Mouse (Mus musculus): ENCODE measurements around the gene Slc5a1. TPM values are rescaled to one million over a fixed set of nuclear protein-coding genes. Genes with fewer than 3 reads are reported as not detected.

Slc5a1 gene
- polyA plus RNA-seq, 1 experiment from 2014 or later = 0.13 TPM

GRCm38 (mm10) chr5:33104876-33105275 is 857 bp downstream of the Slc5a1 start:
- Histone ChIP-seq H3K4me2 (ENCODE audit: low read depth, low read length) (no peak overlapping the region), H3K9ac (ENCODE audit: low read length) (no peak overlapping the region), H3K27ac (ENCODE audit: low read length) (no peak overlapping the region), H3K9me3 (ENCODE audit: control insufficient read depth, low read length) (no peaks in the 10 kb centered on the region), H3K4me3 (ENCODE audit: low read length) (no peak overlapping the region), H3K36me3 (ENCODE audit: control insufficient read depth, insufficient read depth, low read length) (no peaks in the 10 kb centered on the region), H3K4me1 (replicated peaks; ENCODE audit: control insufficient read depth, insufficient read depth, low read length) (no peaks in the 10 kb centered on the region), H3K27me3 (ENCODE audit: control insufficient read depth, insufficient read depth, low read depth, low read length) (peaks cover 12% of the 10 kb centered on the region)
- no peak for ATAC-seq (ENCODE audit: low read depth)
- 27% methylated on average over 1 of the region's 1 CpGs for WGBS

GRCm38 (mm10) chr5:33105660-33106059 is 1.6 kb downstream of the Slc5a1 start:
- no peak overlapping the region for H3K4me2 ChIP-seq (ENCODE audit: low read depth, low read length)
- H3K9ac ChIP-seq (ENCODE audit: low read length) = no peak overlapping the region
- no peak overlapping the region for H3K4me3 ChIP-seq (ENCODE audit: low read length)
- no peak overlapping the region for H3K27ac ChIP-seq (ENCODE audit: low read length)
- no peaks in the 10 kb centered on the region for H3K4me1 ChIP-seq (replicated peaks; ENCODE audit: control insufficient read depth, insufficient read depth, low read length)
- 63% methylated on average over 6 of the region's 6 CpGs for WGBS
- ATAC-seq (ENCODE audit: low read depth) = no peak
- H3K9me3 ChIP-seq (ENCODE audit: control insufficient read depth, low read length) = no peaks in the 10 kb centered on the region
- peaks cover 12% of the 10 kb centered on the region for H3K27me3 ChIP-seq (ENCODE audit: control insufficient read depth, insufficient read depth, low read depth, low read length)
- no peaks in the 10 kb centered on the region for H3K36me3 ChIP-seq (ENCODE audit: control insufficient read depth, insufficient read depth, low read length)

GRCm38 (mm10) chr5:33107056-33107455 is 3.0 kb downstream of the Slc5a1 start:
- Histone ChIP-seq H3K27ac (ENCODE audit: low read length) (no peak overlapping the region), H3K9me3 (ENCODE audit: control insufficient read depth, low read length) (no peaks in the 10 kb centered on the region), H3K9ac (ENCODE audit: low read length) (no peak overlapping the region), H3K4me2 (ENCODE audit: low read depth, low read length) (no peak overlapping the region), H3K36me3 (ENCODE audit: control insufficient read depth, insufficient read depth, low read length) (no peaks in the 10 kb centered on the region), H3K4me3 (ENCODE audit: low read length) (no peak overlapping the region), H3K4me1 (replicated peaks; ENCODE audit: control insufficient read depth, insufficient read depth, low read length) (no peaks in the 10 kb centered on the region), H3K27me3 (ENCODE audit: control insufficient read depth, insufficient read depth, low read depth, low read length) (peaks cover 12% of the 10 kb centered on the region)
- WGBS = 62% methylated on average over 6 of the region's 6 CpGs
- ATAC-seq (ENCODE audit: low read depth) = no peak

GRCm38 (mm10) chr5:33107778-33108405 is 3.9 kb downstream of the Slc5a1 start:
- no peak overlapping the region for H3K4me3 ChIP-seq (ENCODE audit: low read length)
- ATAC-seq (ENCODE audit: low read depth) = no peak
- H3K27me3 ChIP-seq (ENCODE audit: control insufficient read depth, insufficient read depth, low read depth, low read length) = peaks cover 12% of the 10 kb centered on the region
- H3K4me1 ChIP-seq (replicated peaks; ENCODE audit: control insufficient read depth, insufficient read depth, low read length) = no peaks in the 10 kb centered on the region
- H3K27ac ChIP-seq (ENCODE audit: low read length) = no peak overlapping the region
- H3K4me2 ChIP-seq (ENCODE audit: low read depth, low read length) = no peak overlapping the region
- no peak overlapping the region for H3K9ac ChIP-seq (ENCODE audit: low read length)
- WGBS = 83% methylated on average over 14 of the region's 14 CpGs
- H3K36me3 ChIP-seq (ENCODE audit: control insufficient read depth, insufficient read depth, low read length) = no peaks in the 10 kb centered on the region
- H3K9me3 ChIP-seq (ENCODE audit: control insufficient read depth, low read length) = no peaks in the 10 kb centered on the region

GRCm38 (mm10) chr5:33121871-33122315 is 17.9 kb downstream of the Slc5a1 start:
- Histone ChIP-seq H3K9ac (ENCODE audit: low read length) (no peak overlapping the region), H3K4me1 (replicated peaks; ENCODE audit: control insufficient read depth, insufficient read depth, low read length) (no peaks in the 10 kb centered on the region), H3K9me3 (ENCODE audit: control insufficient read depth, low read length) (no peaks in the 10 kb centered on the region), H3K27me3 (ENCODE audit: control insufficient read depth, insufficient read depth, low read depth, low read length) (no peaks in the 10 kb centered on the region), H3K4me2 (ENCODE audit: low read depth, low read length) (no peak overlapping the region), H3K4me3 (ENCODE audit: low read length) (no peak overlapping the region), H3K36me3 (ENCODE audit: control insufficient read depth, insufficient read depth, low read length) (no peaks in the 10 kb centered on the region), H3K27ac (ENCODE audit: low read length) (no peak overlapping the region)
- WGBS = 40% methylated on average over 4 of the region's 4 CpGs
- peak; percentile 36; the same call in 1 of the 2 replicates for ATAC-seq (ENCODE audit: low read depth)

GRCm38 (mm10) chr5:33123658-33124057 is 19.6 kb downstream of the Slc5a1 start:
- no peaks in the 10 kb centered on the region for H3K9me3 ChIP-seq (ENCODE audit: control insufficient read depth, low read length)
- no peak for ATAC-seq (ENCODE audit: low read depth)
- 51% methylated on average over 3 of the region's 3 CpGs for WGBS
- no peak overlapping the region for H3K4me2 ChIP-seq (ENCODE audit: low read depth, low read length)
- H3K36me3 ChIP-seq (ENCODE audit: control insufficient read depth, insufficient read depth, low read length) = no peaks in the 10 kb centered on the region
- H3K4me1 ChIP-seq (replicated peaks; ENCODE audit: control insufficient read depth, insufficient read depth, low read length) = no peaks in the 10 kb centered on the region
- H3K4me3 ChIP-seq (ENCODE audit: low read length) = no peak overlapping the region
- H3K27me3 ChIP-seq (ENCODE audit: control insufficient read depth, insufficient read depth, low read depth, low read length) = no peaks in the 10 kb centered on the region
- H3K9ac ChIP-seq (ENCODE audit: low read length) = no peak overlapping the region
- H3K27ac ChIP-seq (ENCODE audit: low read length) = no peak overlapping the region

GRCm38 (mm10) chr5:33125318-33125717 is 21.3 kb downstream of the Slc5a1 start:
- no peaks in the 10 kb centered on the region for H3K36me3 ChIP-seq (ENCODE audit: control insufficient read depth, insufficient read depth, low read length)
- H3K27ac ChIP-seq (ENCODE audit: low read length) = no peak overlapping the region
- no peak overlapping the region for H3K4me3 ChIP-seq (ENCODE audit: low read length)
- WGBS = 85% methylated on average over 4 of the region's 4 CpGs
- no peak overlapping the region for H3K9ac ChIP-seq (ENCODE audit: low read length)
- no peaks in the 10 kb centered on the region for H3K9me3 ChIP-seq (ENCODE audit: control insufficient read depth, low read length)
- no peaks in the 10 kb centered on the region for H3K4me1 ChIP-seq (replicated peaks; ENCODE audit: control insufficient read depth, insufficient read depth, low read length)
- no peak for ATAC-seq (ENCODE audit: low read depth)
- no peaks in the 10 kb centered on the region for H3K27me3 ChIP-seq (ENCODE audit: control insufficient read depth, insufficient read depth, low read depth, low read length)
- no peak overlapping the region for H3K4me2 ChIP-seq (ENCODE audit: low read depth, low read length)

GRCm38 (mm10) chr5:33134132-33134531 is 30.1 kb downstream of the Slc5a1 start:
- WGBS = 89% methylated on average over 4 of the region's 4 CpGs
- Histone ChIP-seq H3K4me2 (ENCODE audit: low read depth, low read length) (no peak overlapping the region), H3K9me3 (ENCODE audit: control insufficient read depth, low read length) (no peaks in the 10 kb centered on the region), H3K27ac (ENCODE audit: low read length) (no peak overlapping the region), H3K4me1 (replicated peaks; ENCODE audit: control insufficient read depth, insufficient read depth, low read length) (no peaks in the 10 kb centered on the region), H3K9ac (ENCODE audit: low read length) (no peak overlapping the region), H3K27me3 (ENCODE audit: control insufficient read depth, insufficient read depth, low read depth, low read length) (no peaks in the 10 kb centered on the region), H3K4me3 (ENCODE audit: low read length) (no peak overlapping the region), H3K36me3 (ENCODE audit: control insufficient read depth, insufficient read depth, low read length) (no peaks in the 10 kb centered on the region)
- no peak for ATAC-seq (ENCODE audit: low read depth)

- no peak for ATAC-seq (ENCODE audit: low read depth)
- Histone ChIP-seq H3K9me3 (ENCODE audit: control insufficient read depth, low read length) (no peaks in the 10 kb centered on the region), H3K27me3 (ENCODE audit: control insufficient read depth, insufficient read depth, low read depth, low read length) (no peaks in the 10 kb centered on the region), H3K4me1 (replicated peaks; ENCODE audit: control insufficient read depth, insufficient read depth, low read length) (no peaks in the 10 kb centered on the region), H3K9ac (ENCODE audit: low read length) (no peak overlapping the region), H3K36me3 (ENCODE audit: control insufficient read depth, insufficient read depth, low read length) (no peaks in the 10 kb centered on the region), H3K4me2 (ENCODE audit: low read depth, low read length) (no peak overlapping the region), H3K27ac (ENCODE audit: low read length) (no peak overlapping the region), H3K4me3 (ENCODE audit: low read length) (no peak overlapping the region)
- WGBS = 74% methylated on average over 5 of the region's 5 CpGs
These were observed 31.6 kb downstream of the Slc5a1 start for GRCm38 (mm10) chr5:33135611-33136010.

All from lung, embryonic 16.5 days (tissue).